Mouse (Mus musculus): ENCODE results near the gene Ripor1. TPM values are rescaled to one million over a fixed set of nuclear protein-coding genes. Genes with fewer than 3 reads are reported as not detected.
"Not testable (repeated sequence)": the region's sequence is repeated elsewhere in the genome, so short reads cannot be mapped to it uniquely, and the experiment has no call there.

Ripor1 gene
- 47.6 TPM for polyA plus RNA-seq (2012; fragmentation: generic; extraction: Trizol)

DNA sequence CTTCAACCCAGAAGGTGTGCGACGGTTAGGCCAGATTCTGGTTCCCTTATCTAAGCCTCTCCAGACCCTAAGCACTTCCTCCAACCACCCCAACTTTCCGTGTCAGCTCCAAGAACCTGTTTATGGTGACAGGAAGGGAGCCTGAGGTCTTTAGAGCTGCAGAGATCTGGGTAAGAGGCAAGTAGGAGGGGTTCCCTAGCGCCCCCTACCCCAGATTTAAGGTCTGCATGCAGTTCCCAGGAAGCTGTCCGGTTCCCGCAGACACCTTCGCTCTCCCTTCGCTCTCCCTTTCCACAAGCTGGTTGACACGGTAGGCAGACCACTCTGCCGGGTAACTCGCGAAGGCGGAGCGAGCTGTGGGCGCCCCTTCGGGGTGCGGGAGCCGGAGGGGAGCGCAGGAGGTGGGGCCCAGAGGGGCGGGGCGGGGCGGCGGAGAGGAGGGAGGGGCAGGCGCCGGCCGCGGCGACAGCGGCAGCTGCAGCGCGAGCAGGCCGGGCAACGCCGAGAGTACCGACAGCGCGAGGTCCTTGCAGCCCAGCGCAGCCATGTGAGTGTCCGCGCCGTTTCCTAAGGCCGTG, at the start of gene Ripor1:
Gene Ripor1 (plus strand): TSS at position 452 of the 578 bp plus-strand sequence.
- no peaks in the 10 kb centered on the region for H3K27me3 ChIP-seq (ENCODE audit: control insufficient read depth, insufficient read depth, insufficient read length)
- H3K4me2 ChIP-seq (ENCODE audit: low read depth): peak within 1 kb of the TSS; percentile 98
- TF ChIP-seq POLR2AphosphoS2 (IDR thresholded peaks at IDR 0.05; ENCODE audit: insufficient read length, low read depth) (peak; percentile 99), MYOD1 (IDR thresholded peaks at IDR 0.05; ENCODE audit: control insufficient read depth in 1 of 3, insufficient read length in 2 of 3, low read depth in 2 of 3) (peak in 2 of 3 experiments; percentile 79 to 93), MAX (IDR thresholded peaks at IDR 0.05; ENCODE audit: low read depth) (no peak), POLR2A (IDR thresholded peaks at IDR 0.05; ENCODE audit: insufficient read length, low read depth) (peak; percentile 97), MYOG (IDR thresholded peaks at IDR 0.05; ENCODE audit: control insufficient read depth in 1 of 3, insufficient read depth in 1 of 3, insufficient read length in 2 of 3, low read depth in 2 of 3) (peak in 2 of 3 experiments; percentile 72 to 79), TCF3 (IDR thresholded peaks at IDR 0.05; ENCODE audit: insufficient read length, low read depth) (peak; percentile 62), TCF12 (IDR thresholded peaks at IDR 0.05; ENCODE audit: insufficient read depth, poor library complexity, severe bottlenecking) (no peak)
- H3ac ChIP-seq (ENCODE audit: control insufficient read depth, insufficient read length): peak within 1 kb of the TSS; percentile 71
- peak within 1 kb of the TSS; percentile 84 for H3K4me3 ChIP-seq
- H3K79me2 ChIP-seq (ENCODE audit: control insufficient read depth, insufficient read depth): peaks cover 33% of the 10 kb centered on the region
- no peaks in the 10 kb centered on the region for H3K36me3 ChIP-seq (ENCODE audit: control insufficient read depth, insufficient read depth)

- no peaks in the 10 kb centered on the region for H3K27me3 ChIP-seq (ENCODE audit: control insufficient read depth, insufficient read depth, insufficient read length)
- peaks cover 7% of the 10 kb centered on the region for H3K36me3 ChIP-seq (ENCODE audit: control insufficient read depth, insufficient read depth)
- peaks cover 38% of the 10 kb centered on the region for H3K79me2 ChIP-seq (ENCODE audit: control insufficient read depth, insufficient read depth)
- no peak overlapping the region for H3ac ChIP-seq (ENCODE audit: control insufficient read depth, insufficient read length)
- TF ChIP-seq REST (IDR thresholded peaks at IDR 0.05; ENCODE audit: insufficient read depth, insufficient read length): no peak
- no peak for TF ChIP-seq MAX (IDR thresholded peaks at IDR 0.05; ENCODE audit: low read depth)
- TF ChIP-seq USF1 (IDR thresholded peaks at IDR 0.05; ENCODE audit: low read depth): no peak
- no peak for TF ChIP-seq POLR2A (IDR thresholded peaks at IDR 0.05; ENCODE audit: insufficient read length, low read depth)
- no peak for TF ChIP-seq SRF (IDR thresholded peaks at IDR 0.05; ENCODE audit: control insufficient read depth, insufficient read length, low read depth)
- TF ChIP-seq TCF12 (IDR thresholded peaks at IDR 0.05; ENCODE audit: insufficient read depth, poor library complexity, severe bottlenecking): no peak
- TF ChIP-seq TCF3 (IDR thresholded peaks at IDR 0.05; ENCODE audit: insufficient read length, low read depth): no peak
- TF ChIP-seq MYOD1 (IDR thresholded peaks at IDR 0.05; ENCODE audit: control insufficient read depth in 1 of 3, insufficient read length in 2 of 3, low read depth in 2 of 3): no peak
- no peak for TF ChIP-seq MYOG (IDR thresholded peaks at IDR 0.05; ENCODE audit: control insufficient read depth in 1 of 3, insufficient read depth in 1 of 3, insufficient read length in 2 of 3, low read depth in 2 of 3)
- no peak for TF ChIP-seq POLR2AphosphoS2 (IDR thresholded peaks at IDR 0.05; ENCODE audit: insufficient read length, low read depth)
- TF ChIP-seq CEBPB (IDR thresholded peaks at IDR 0.05; ENCODE audit: insufficient read depth, poor library complexity, severe bottlenecking): no peak
- TF ChIP-seq E2F4 (IDR thresholded peaks at IDR 0.05; ENCODE audit: insufficient read depth): no peak
- H3K4me2 ChIP-seq (ENCODE audit: low read depth): no peak overlapping the region
- no peak overlapping the region for H3K4me3 ChIP-seq
These were observed 42.2 kb upstream of the Ripor1 start for GRCm38 (mm10) chr8:105562863-105563262.

GRCm38 (mm10) chr8:105563871-105564270, 41.2 kb upstream of the Ripor1 start:
- Histone ChIP-seq H3ac (ENCODE audit: control insufficient read depth, insufficient read length) (no peak overlapping the region), H3K4me2 (ENCODE audit: low read depth) (peak overlapping the region; percentile 74), H3K36me3 (ENCODE audit: control insufficient read depth, insufficient read depth) (no peaks in the 10 kb centered on the region), H3K27me3 (ENCODE audit: control insufficient read depth, insufficient read depth, insufficient read length) (no peaks in the 10 kb centered on the region), H3K4me3 (no peak overlapping the region), H3K79me2 (ENCODE audit: control insufficient read depth, insufficient read depth) (peaks cover 38% of the 10 kb centered on the region)
- TF ChIP-seq REST (IDR thresholded peaks at IDR 0.05; ENCODE audit: insufficient read depth, insufficient read length): no peak
- TF ChIP-seq CEBPB (IDR thresholded peaks at IDR 0.05; ENCODE audit: insufficient read depth, poor library complexity, severe bottlenecking): no peak
- TF ChIP-seq E2F4 (IDR thresholded peaks at IDR 0.05; ENCODE audit: insufficient read depth): no peak
- no peak for TF ChIP-seq POLR2AphosphoS2 (IDR thresholded peaks at IDR 0.05; ENCODE audit: insufficient read length, low read depth)
- TF ChIP-seq MAX (IDR thresholded peaks at IDR 0.05; ENCODE audit: low read depth): no peak
- TF ChIP-seq POLR2A (IDR thresholded peaks at IDR 0.05; ENCODE audit: insufficient read length, low read depth): no peak
- TF ChIP-seq MYOG (IDR thresholded peaks at IDR 0.05; ENCODE audit: control insufficient read depth in 1 of 3, insufficient read depth in 1 of 3, insufficient read length in 2 of 3, low read depth in 2 of 3): no peak
- no peak for TF ChIP-seq TCF12 (IDR thresholded peaks at IDR 0.05; ENCODE audit: insufficient read depth, poor library complexity, severe bottlenecking)
- TF ChIP-seq USF1 (IDR thresholded peaks at IDR 0.05; ENCODE audit: low read depth): no peak
- TF ChIP-seq TCF3 (IDR thresholded peaks at IDR 0.05; ENCODE audit: insufficient read length, low read depth): no peak
- TF ChIP-seq SRF (IDR thresholded peaks at IDR 0.05; ENCODE audit: control insufficient read depth, insufficient read length, low read depth): no peak
- TF ChIP-seq MYOD1 (IDR thresholded peaks at IDR 0.05; ENCODE audit: control insufficient read depth in 1 of 3, insufficient read length in 2 of 3, low read depth in 2 of 3): no peak

DNA sequence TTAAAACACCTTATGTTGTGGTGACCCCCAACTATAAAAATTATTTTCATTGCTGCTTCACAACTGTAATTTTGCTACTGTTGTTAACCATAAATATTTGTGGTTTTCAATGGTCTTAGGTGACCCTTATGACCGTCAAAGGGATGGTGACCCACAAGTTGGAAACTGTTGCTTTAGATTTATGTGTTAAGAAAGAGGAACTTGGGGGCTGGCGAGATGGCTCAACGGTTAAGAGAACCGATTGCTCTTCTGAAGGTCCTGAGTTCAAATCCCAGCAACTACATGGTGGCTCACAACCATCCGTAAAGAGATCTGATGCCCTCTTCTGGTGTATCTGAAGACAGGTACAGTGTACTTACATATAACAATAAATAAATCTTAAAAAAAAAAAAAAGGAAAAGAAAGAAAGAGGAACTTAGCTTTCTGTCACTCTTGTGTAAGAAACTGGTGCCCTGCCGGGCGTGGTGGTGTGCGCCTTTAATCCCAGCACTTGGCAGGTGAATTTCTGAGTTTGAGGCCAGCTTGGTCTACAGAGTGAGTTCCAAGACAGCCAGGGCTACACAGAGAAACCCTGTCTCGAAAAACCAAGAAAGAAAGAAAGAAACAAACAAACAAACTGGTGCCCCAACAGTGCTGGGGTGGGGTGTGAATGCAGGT, 40.4 kb upstream of the Ripor1 start:
- not testable (repeated sequence) for H3K36me3 ChIP-seq (ENCODE audit: control insufficient read depth, insufficient read depth); H3ac ChIP-seq (ENCODE audit: control insufficient read depth, insufficient read length); H3K27me3 ChIP-seq (ENCODE audit: control insufficient read depth, insufficient read depth, insufficient read length)
- H3K4me3 ChIP-seq: peak overlapping the region; percentile 68
- H3K79me2 ChIP-seq (ENCODE audit: control insufficient read depth, insufficient read depth): peaks cover 38% of the 10 kb centered on the region
- peak overlapping the region; percentile 74 for H3K4me2 ChIP-seq (ENCODE audit: low read depth)

DNA sequence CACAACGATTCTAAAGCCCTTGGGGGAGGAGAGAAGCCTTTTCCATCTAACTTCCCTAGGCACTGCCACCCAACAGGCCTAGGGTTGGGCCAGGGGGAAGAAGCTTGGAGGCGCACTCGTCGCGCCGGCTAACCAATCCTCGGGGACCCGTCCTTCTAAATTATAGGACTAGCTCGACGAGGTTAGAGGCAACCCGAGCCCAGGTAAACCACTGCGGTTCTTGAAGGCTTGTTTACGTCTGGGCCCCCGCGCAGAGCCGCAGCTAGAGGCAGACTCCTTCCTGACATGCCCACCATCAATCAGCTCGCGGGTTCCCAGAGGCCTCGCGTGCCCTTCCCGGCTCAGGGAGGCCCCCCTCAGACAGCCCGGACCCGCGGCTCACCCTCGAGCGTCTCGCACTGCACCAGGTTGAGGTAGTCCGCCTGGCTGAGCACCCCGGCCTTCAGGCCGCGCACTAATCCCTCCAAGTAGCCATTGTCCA, 39.6 kb upstream of the Ripor1 start:
- peak overlapping the region; percentile 68 for H3K4me3 ChIP-seq
- no peaks in the 10 kb centered on the region for H3K36me3 ChIP-seq (ENCODE audit: control insufficient read depth, insufficient read depth)
- H3K27me3 ChIP-seq (ENCODE audit: control insufficient read depth, insufficient read depth, insufficient read length): no peaks in the 10 kb centered on the region
- TF ChIP-seq SRF (IDR thresholded peaks at IDR 0.05; ENCODE audit: control insufficient read depth, insufficient read length, low read depth) (no peak), USF1 (IDR thresholded peaks at IDR 0.05; ENCODE audit: low read depth) (no peak)
- peak overlapping the region; percentile 74 for H3K4me2 ChIP-seq (ENCODE audit: low read depth)
- peak overlapping the region; percentile 31 for H3ac ChIP-seq (ENCODE audit: control insufficient read depth, insufficient read length)
- peaks cover 38% of the 10 kb centered on the region for H3K79me2 ChIP-seq (ENCODE audit: control insufficient read depth, insufficient read depth)
